7 mouse cellular contexts compared by ENCODE assay signal in genomic region chr6:94717705-94718489, GRCm38 (mm10). TPM values are rescaled to one million over a fixed set of nuclear protein-coding genes. Genes with fewer than 3 reads are reported as not detected.
DNase-seq lines count a peak whose midpoint lies in the region; ATAC-seq lines count a peak whose summit lies in the region.

No protein-coding gene starts in this region.

- 58% methylated on average over 7 of the region's 7 CpGs for WGBS in hindbrain, embryonic 14.5 days

- H3K9ac ChIP-seq in hindbrain, embryonic 14.5 days: no peak overlapping the region

- H3K4me3 ChIP-seq in hindbrain, embryonic 14.5 days (replicated peaks; ENCODE audit: low read length): no peak overlapping the region

- no peaks in the 10 kb centered on the region for H3K27me3 ChIP-seq in hindbrain, embryonic 14.5 days (ENCODE audit: control insufficient read depth, insufficient read depth, low read length)

- no peak overlapping the region; the same call in 1 of the 2 replicates for H3K27ac ChIP-seq in hindbrain, embryonic 14.5 days

- intact Hi-C loops in left cerebral cortex, postnatal 4 days (cut with DNase I): no loop called here

- peak; percentile 56 for DNase-seq in left cerebral cortex, postnatal 4 days
- DNase-seq in left cerebral cortex, adult 11 months (ENCODE audit: low spot score): no peak
- DNase-seq in fibroblast of lung, adult 2 months (ENCODE audit: low read depth): peak; percentile 87
- no peak for DNase-seq in hindbrain, embryonic 14.5 days (ENCODE audit: low spot score)
- DNase-seq in lung, postnatal 14 days: peak; percentile 50
- no peak for DNase-seq in thymus, postnatal 36 days

- H3K4me1 ChIP-seq in hindbrain, embryonic 14.5 days (replicated peaks; ENCODE audit: control insufficient read depth, insufficient read depth, low read length): peaks cover 7% of the 10 kb centered on the region; the same call in 1 of the 2 replicates

- no peaks in the 10 kb centered on the region for H3K36me3 ChIP-seq in hindbrain, embryonic 14.5 days (replicated peaks; ENCODE audit: control insufficient read depth, insufficient read depth)

- peak; percentile 80; the same call in 1 of the 2 replicates for ATAC-seq in hindbrain, embryonic 14.5 days (ENCODE audit: low FRiP score)
- no peak for ATAC-seq in granulocyte monocyte progenitor cell, adult 5-6 weeks (replicated peaks; ENCODE audit: poor library complexity, severe bottlenecking)

- H3K4me2 ChIP-seq in hindbrain, embryonic 14.5 days (replicated peaks): no peak overlapping the region

- H3K9me3 ChIP-seq in hindbrain, embryonic 14.5 days (ENCODE audit: control insufficient read depth, low read length): no peaks in the 10 kb centered on the region

RNA-seq across cellular contexts. Expression of gene Lrig1, which starts 17.9 kb away (rescaled TPM):
- 10 to 100 TPM; 28.3 to 32.8 TPM for total RNA-seq in left cerebral cortex, postnatal 4 days (2021)
- polyA plus RNA-seq in hindbrain, embryonic 14.5 days (2014; fragmentation: Nextera tagmentation; extraction: Ambion mirVana): 22.3 and 30.2 TPM in 2 replicates
- 0.37 and 2.0 TPM in 2 replicates for total RNA-seq in granulocyte monocyte progenitor cell, adult 5-6 weeks (2014; fragmentation: Nextera tagmentation)
- total RNA-seq in granulocyte monocyte progenitor cell, adult 5-6 weeks (2017): not detected in 2 replicates

Comparison
In these comparisons a context has a peak if more than half of its experiments do, and no peak if none do; other contexts are left out.
1. DNase-seq: peak in left cerebral cortex, postnatal 4 days (single experiment), fibroblast of lung, adult 2 months (single experiment) and lung, postnatal 14 days (single experiment); none in left cerebral cortex, adult 11 months (single experiment), hindbrain, embryonic 14.5 days (single experiment) and thymus, postnatal 36 days (0 of 2).
2. RNA of gene Lrig1, which starts 17.9 kb away (total RNA-seq): 28.3 to 32.8 TPM in left cerebral cortex, postnatal 4 days; 0.37 to 2.0 TPM in granulocyte monocyte progenitor cell, adult 5-6 weeks; every median in the first group is over 4 times any median in the second.